Mouse (Mus musculus): ENCODE measurements at regions not wholly inside any gene's neighbourhood (a gene's known extent, or its start where the extent isn't known, plus 50 kb on each side); places are given as distances from the start of the nearest gene placed in this dataset.
A peak's percentile ranks its signal among the peaks of the same experiment; 100 is the strongest.
"Not testable (repeated sequence)": the region's sequence is repeated elsewhere in the genome, so short reads cannot be mapped to it uniquely, and the experiment has no call there.

DNA sequence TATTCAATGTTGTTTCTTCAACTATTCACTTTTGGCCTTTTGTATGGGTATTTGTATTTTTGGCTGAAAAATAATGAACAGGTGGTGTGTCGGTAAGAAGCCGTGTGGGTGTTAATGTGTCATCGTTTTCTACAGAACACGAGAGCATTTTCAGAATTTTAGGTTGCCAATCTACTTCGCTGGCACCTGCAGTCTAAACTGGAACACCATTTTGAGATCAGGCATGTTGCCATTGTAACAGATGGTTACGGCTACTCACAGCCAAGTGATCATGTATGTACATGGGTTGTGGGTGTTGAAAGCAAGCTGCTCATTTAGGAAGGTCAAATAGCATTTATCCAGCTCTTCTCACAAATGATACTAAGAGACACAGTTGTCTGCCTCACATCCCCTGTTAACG is 167.2 kb upstream of the Gm21833 start:
- H3K9ac ChIP-seq (replicated peaks) = no peak overlapping the region
- 0 out of 2 replicates have a peak, but pooled peaks cover 4% of the 10 kb centered on the region for H3K4me1 ChIP-seq
- H3K36me3 ChIP-seq = no peaks in the 10 kb centered on the region
- H3K27ac ChIP-seq (replicated peaks) = no peak overlapping the region
- WGBS = 61% methylated on average over 7 of the region's 7 CpGs
- no peak overlapping the region for H3K4me2 ChIP-seq (replicated peaks)
- ATAC-seq (replicated peaks) = peak; percentile 86
- no peaks in the 10 kb centered on the region for H3K27me3 ChIP-seq
- H3K4me3 ChIP-seq = no peak overlapping the region
- no peaks in the 10 kb centered on the region for H3K9me3 ChIP-seq

- no peak overlapping the region for H3K27ac ChIP-seq (replicated peaks)
- H3K4me2 ChIP-seq (replicated peaks) = no peak overlapping the region
- H3K27me3 ChIP-seq = no peaks in the 10 kb centered on the region
- no peaks in the 10 kb centered on the region for H3K36me3 ChIP-seq
- no peak overlapping the region for H3K4me3 ChIP-seq
- H3K9me3 ChIP-seq = peaks cover 8% of the 10 kb centered on the region
- no peak overlapping the region for H3K9ac ChIP-seq (replicated peaks)
- ATAC-seq (replicated peaks) = no peak
- 70% methylated on average over 1 of the region's 1 CpGs for WGBS
- no peaks in the 10 kb centered on the region for H3K4me1 ChIP-seq
Measured at GRCm38 (mm10) chr16:82674926-82675325, 153.3 kb upstream of the Gm21833 start.

GRCm38 (mm10) chr16:82683113-82683512 is 145.1 kb upstream of the Gm21833 start:
- ATAC-seq (replicated peaks); H3K36me3 ChIP-seq; H3K4me1 ChIP-seq; H3K4me3 ChIP-seq; H3K9ac ChIP-seq (replicated peaks); H3K9me3 ChIP-seq; H3K27me3 ChIP-seq; H3K27ac ChIP-seq (replicated peaks); H3K4me2 ChIP-seq (replicated peaks): not testable (repeated sequence)

GRCm38 (mm10) chr16:82700922-82701321 is 127.3 kb upstream of the Gm21833 start:
- no peak overlapping the region for H3K4me2 ChIP-seq (replicated peaks)
- H3K4me1 ChIP-seq = no peaks in the 10 kb centered on the region
- WGBS = 57% methylated on average over 2 of the region's 2 CpGs
- H3K27ac ChIP-seq (replicated peaks) = no peak overlapping the region
- no peaks in the 10 kb centered on the region for H3K9me3 ChIP-seq
- H3K4me3 ChIP-seq = no peak overlapping the region
- ATAC-seq (replicated peaks) = no peak
- H3K9ac ChIP-seq (replicated peaks) = no peak overlapping the region
- H3K27me3 ChIP-seq = no peaks in the 10 kb centered on the region
- H3K36me3 ChIP-seq = no peaks in the 10 kb centered on the region

DNA sequence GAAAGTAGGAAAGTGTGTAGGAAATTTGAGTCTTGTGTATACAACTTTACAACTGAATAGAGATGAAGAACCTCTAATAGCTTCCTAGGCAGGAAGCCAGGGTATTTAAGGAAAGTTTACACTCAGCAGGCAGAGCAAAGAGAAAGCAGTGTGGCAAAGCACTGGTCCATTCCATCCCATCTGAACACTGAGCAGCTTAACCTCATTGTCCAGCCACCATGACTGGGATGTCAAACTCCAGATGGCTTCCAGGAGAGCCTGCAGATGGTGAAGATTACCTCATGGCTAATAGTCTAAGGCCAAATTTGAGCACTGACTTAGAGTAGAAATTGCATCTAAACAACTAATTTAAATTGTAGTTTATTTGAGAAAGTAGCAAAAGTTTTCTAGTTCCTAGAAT is 117.0 kb upstream of the Gm21833 start:
- Histone ChIP-seq H3K4me1 (no peaks in the 10 kb centered on the region), H3K4me3 (no peak overlapping the region), H3K27ac (replicated peaks) (no peak overlapping the region), H3K36me3 (no peaks in the 10 kb centered on the region), H3K9me3 (no peaks in the 10 kb centered on the region), H3K27me3 (no peaks in the 10 kb centered on the region), H3K9ac (replicated peaks) (no peak overlapping the region), H3K4me2 (replicated peaks) (no peak overlapping the region)
- no peak for ATAC-seq (replicated peaks)

DNA sequence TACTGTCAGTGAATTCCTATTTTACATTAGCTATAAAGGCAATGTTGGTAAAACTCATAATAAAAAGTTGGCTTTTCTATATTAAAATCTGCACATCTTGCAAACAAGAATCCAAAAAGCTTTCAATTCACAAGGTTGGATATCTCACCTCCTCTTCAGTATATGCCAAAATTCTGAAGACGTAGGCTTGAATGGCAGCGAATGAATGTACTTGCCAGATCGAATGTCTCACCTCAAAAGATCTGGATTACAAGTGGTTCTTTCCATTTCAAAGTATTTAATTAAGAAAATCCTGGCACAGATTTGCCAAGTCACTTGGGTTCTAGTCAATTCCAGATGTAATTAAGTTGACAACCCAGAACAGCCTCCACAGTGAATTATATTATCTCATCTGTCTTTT is 94.1 kb upstream of the Gm21833 start:
- H3K4me1 ChIP-seq = no peaks in the 10 kb centered on the region
- H3K27ac ChIP-seq (replicated peaks) = no peak overlapping the region
- WGBS = 68% methylated on average over 3 of the region's 3 CpGs
- no peaks in the 10 kb centered on the region for H3K9me3 ChIP-seq
- no peaks in the 10 kb centered on the region for H3K36me3 ChIP-seq
- ATAC-seq (replicated peaks) = no peak
- no peak overlapping the region for H3K4me3 ChIP-seq
- H3K27me3 ChIP-seq = no peaks in the 10 kb centered on the region
- H3K4me2 ChIP-seq (replicated peaks) = no peak overlapping the region
- H3K9ac ChIP-seq (replicated peaks) = no peak overlapping the region

GRCm38 (mm10) chr16:82758466-82758865 is 69.7 kb upstream of the Gm21833 start:
- no peaks in the 10 kb centered on the region for H3K27me3 ChIP-seq
- no peak overlapping the region for H3K9ac ChIP-seq (replicated peaks)
- H3K36me3 ChIP-seq = no peaks in the 10 kb centered on the region
- 69% methylated on average over 4 of the region's 4 CpGs for WGBS
- no peak for ATAC-seq (replicated peaks)
- no peaks in the 10 kb centered on the region for H3K9me3 ChIP-seq
- H3K27ac ChIP-seq (replicated peaks) = no peak overlapping the region
- H3K4me2 ChIP-seq (replicated peaks) = no peak overlapping the region
- H3K4me3 ChIP-seq = no peak overlapping the region
- H3K4me1 ChIP-seq = no peaks in the 10 kb centered on the region
